Mouse (Mus musculus) testis, adult 2 months (tissue): ENCODE results near the gene Daxx.
"Not testable (repeated sequence)": the region's sequence is repeated elsewhere in the genome, so short reads cannot be mapped to it uniquely, and the experiment has no call there.

ENCODE experiments used
- CTCF ChIP-seq: fragments of 200-500 bp; IDR thresholded peaks from 2 replicates; pipeline ENCODE4 v1.5.1; 2012; ENCODE audit warnings: low read depth, mild to moderate bottlenecking, inconsistent platforms, low read length, moderate library complexity; ENCODE audit not compliant: control insufficient read depth, insufficient read depth, insufficient replicate concordance
- POLR2A ChIP-seq: fragments of 200-500 bp; IDR thresholded peaks from 2 replicates; pipeline ENCODE4 v1.6.1; 2012; ENCODE audit warnings: low read depth, mild to moderate bottlenecking, inconsistent platforms, low read length, moderate library complexity; ENCODE audit not compliant: control insufficient read depth

DNA sequence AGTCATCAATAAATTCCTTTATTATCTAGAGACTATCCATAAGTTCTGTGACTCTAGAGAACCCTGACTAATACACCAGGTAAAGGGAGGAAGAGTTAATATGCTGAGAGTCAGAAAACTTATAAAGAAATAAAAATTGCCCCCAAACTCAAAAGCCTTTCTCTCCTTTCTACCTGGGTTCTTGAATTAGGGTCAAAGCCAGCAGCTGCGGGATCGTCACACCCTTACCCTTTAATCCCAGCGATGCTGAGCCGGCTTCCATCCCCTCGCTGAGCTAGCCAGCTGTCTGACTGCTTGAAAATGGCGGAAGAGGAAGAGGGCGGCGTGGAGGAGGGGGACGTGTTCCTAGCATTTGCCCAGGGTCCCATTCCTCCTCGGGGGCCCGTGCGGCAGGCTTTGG is 35.7 kb upstream of the Daxx start, which contains the start of gene Gm7029:
- not testable (repeated sequence) for TF ChIP-seq POLR2A, CTCF
